Mouse (Mus musculus) brain, embryonic 14.5 days (tissue): ENCODE measurements around the gene Gad2. TPM values are rescaled to one million over a fixed set of nuclear protein-coding genes. Genes with fewer than 3 reads are reported as not detected.
"Not testable (repeated sequence)": the region's sequence is repeated elsewhere in the genome, so short reads cannot be mapped to it uniquely, and the experiment has no call there.

ENCODE experiments used
- DNase-seq: peaks from one replicate; pipeline ENCODE4 v3.0.0-alpha.2; 2011; ENCODE audit warnings: low read depth
- CTCF ChIP-seq: fragments of 200-500 bp; IDR thresholded peaks from 2 replicates; pipeline ENCODE4 v1.5.1; 2012; ENCODE audit warnings: inconsistent platforms, mild to moderate bottlenecking, moderate library complexity, borderline replicate concordance; ENCODE audit not compliant: insufficient read depth, insufficient read length; ENCODE audit errors: extremely low read depth
- POLR2A ChIP-seq: fragments of 200-500 bp; IDR thresholded peaks from 2 replicates; pipeline ENCODE4 v1.6.1; 2012; ENCODE audit warnings: mild to moderate bottlenecking, inconsistent platforms, borderline replicate concordance; ENCODE audit not compliant: poor library complexity, insufficient read depth, insufficient read length, severe bottlenecking; ENCODE audit errors: extremely low read depth
- polyA plus RNA-seq: library from polyadenylated mRNA; depleted of rRNA; stranded (reverse); fragments of >200 nt; gene quantifications from 2 replicates; pipeline ENCODE4 v1.2.3, GENCODE M21; 2012; rRNA removed

Gene Gad2
- polyA plus RNA-seq: 40.0 and 49.5 TPM in 2 replicates

GRCm38 (mm10) chr2:22621828-22622731 lies at the start of gene Gad2:
Gad2 (plus strand) TSS chr2:22622205.
- peak; percentile 83 for DNase-seq
- TF ChIP-seq CTCF (no peak), POLR2A (no peak)

- not testable (repeated sequence) for DNase-seq
Measured at GRCm38 (mm10) chr2:22587469-22588169, 34.4 kb upstream of the Gad2 start.

- DNase-seq: not testable (repeated sequence)
Measured at GRCm38 (mm10) chr2:22588170-22588541, 33.8 kb upstream of the Gad2 start.

- not testable (repeated sequence) for DNase-seq
Measured at GRCm38 (mm10) chr2:22588673-22589381, 33.2 kb upstream of the Gad2 start.

GRCm38 (mm10) chr2:22589382-22590205 lies 32.4 kb upstream of the Gad2 start:
- DNase-seq: not testable (repeated sequence)

GRCm38 (mm10) chr2:22590206-22590490 lies 31.9 kb upstream of the Gad2 start:
- TF ChIP-seq POLR2A (no peak), CTCF (no peak)

GRCm38 (mm10) chr2:22617951-22618350 lies 4.1 kb upstream of the Gad2 start:
- DNase-seq: peak; percentile 54

More at GRCm38 (mm10) chr2:22590206-22590490, 31.9 kb upstream of the Gad2 start:
- DNase-seq: no peak

GRCm38 (mm10) chr2:22619416-22619815 lies 2.6 kb upstream of the Gad2 start:
- DNase-seq: no peak
- TF ChIP-seq CTCF (no peak), POLR2A (no peak)

More at GRCm38 (mm10) chr2:22617951-22618350, 4.1 kb upstream of the Gad2 start:
- TF ChIP-seq POLR2A (no peak), CTCF (peak; percentile 23; the same call in 1 of the 2 replicates)

GRCm38 (mm10) chr2:22620030-22620429 lies 2.0 kb upstream of the Gad2 start:
- TF ChIP-seq CTCF: no peak
- no peak for TF ChIP-seq POLR2A
- peak; percentile 86 for DNase-seq

- DNase-seq: peak; percentile 88
- no peak for TF ChIP-seq CTCF
- TF ChIP-seq POLR2A: no peak
Measured at GRCm38 (mm10) chr2:22620534-22620933, 1.5 kb upstream of the Gad2 start.

GRCm38 (mm10) chr2:22620978-22621827 lies 802 bp upstream of the Gad2 start:
- peak; percentile 56 for DNase-seq
- no peak for TF ChIP-seq CTCF
